Mouse (Mus musculus) adipocyte (in vitro differentiated cells): ENCODE data around the gene Setdb2.

ENCODE experiments used
- DNase-seq: peaks from one replicate; pipeline ENCODE4 v3.0.0-alpha.2; 2016; ENCODE audit warnings: low spot score

The Setdb2 gene

GRCm38 (mm10) chr14:59370348-59371068, 70.2 kb downstream of the Setdb2 start:
- DNase-seq: no peak

- no peak for DNase-seq
Observed at GRCm38 (mm10) chr14:59366386-59367105, 74.1 kb downstream of the Setdb2 start.

- peak; percentile 64 for DNase-seq
Observed at GRCm38 (mm10) chr14:59365244-59365644, 75.4 kb downstream of the Setdb2 start, which contains the start of gene Phf11d. Gene Phf11d (minus strand): TSS chr14:59365470.
